Mouse (Mus musculus) liver, embryonic 15.5 days (tissue): ENCODE data around the gene Btnl1. TPM values are rescaled to one million over a fixed set of nuclear protein-coding genes. Genes with fewer than 3 reads are reported as not detected.

ENCODE experiments used
- polyA plus RNA-seq: library from polyadenylated mRNA; unstranded; fragments of >200 nt; fragmentation: Nextera tagmentation; extraction: Ambion mirVana; gene quantifications from 2 replicates; pipeline ENCODE4 v1.2.1, GENCODE M21; 2015

Gene Btnl1
- polyA plus RNA-seq, 1 experiment from 2014 or later, result not detected

Other genes starting within 250 kb of the Btnl1 start
- 0.54 and 1.0 TPM in 2 replicates for gene H2-DMb2, start 233.8 kb upstream of the Btnl1 start, polyA plus RNA-seq
- gene H2-DMb1, start 224.1 kb upstream of the Btnl1 start, polyA plus RNA-seq, result 1.6 and 1.7 TPM in 2 replicates
- gene Tap1, start 189.6 kb upstream of the Btnl1 start, polyA plus RNA-seq, result 4.2 and 4.8 TPM in 2 replicates
- 10.6 and 11.2 TPM in 2 replicates for gene Psmb9, start 189.4 kb upstream of the Btnl1 start, polyA plus RNA-seq
- 21.9 and 22.8 TPM in 2 replicates for gene Psmb8, start 179.4 kb upstream of the Btnl1 start, polyA plus RNA-seq
- gene Tap2, start 173.6 kb upstream of the Btnl1 start, polyA plus RNA-seq, result 7.2 and 7.4 TPM in 2 replicates
- gene H2-Ob, start 138.2 kb upstream of the Btnl1 start, polyA plus RNA-seq, result 0.31 and 0.51 TPM in 2 replicates
- 6.6 and 9.3 TPM in 2 replicates for gene H2-Ab1, start 119.4 kb upstream of the Btnl1 start, polyA plus RNA-seq
- 2.6 and 2.8 TPM in 2 replicates for gene H2-Aa, start 89.3 kb upstream of the Btnl1 start, polyA plus RNA-seq
- gene H2-Eb1, start 71.3 kb upstream of the Btnl1 start, polyA plus RNA-seq, result 1.7 and 1.8 TPM in 2 replicates
- gene H2-Eb2, start 51.5 kb upstream of the Btnl1 start, polyA plus RNA-seq, result not detected in 2 replicates
- gene Btnl2, start 22.3 kb upstream of the Btnl1 start, polyA plus RNA-seq, result 0.03 TPM in 1 of 2 replicates, not detected in the other
- not detected in 2 replicates for gene BC051142, start 21.7 kb downstream of the Btnl1 start, polyA plus RNA-seq
- not detected in 2 replicates for gene Btnl4, start 100.2 kb downstream of the Btnl1 start, polyA plus RNA-seq
- not detected in 2 replicates for gene Btnl6, start 140.2 kb downstream of the Btnl1 start, polyA plus RNA-seq
- 0.64 and 0.75 TPM in 2 replicates for gene Notch4, start 187.1 kb downstream of the Btnl1 start, polyA plus RNA-seq
- gene Gpsm3, start 212.7 kb downstream of the Btnl1 start, polyA plus RNA-seq, result 14.9 and 17.6 TPM in 2 replicates
- 2.4 and 2.8 TPM in 2 replicates for gene Pbx2, start 214.1 kb downstream of the Btnl1 start, polyA plus RNA-seq
- gene Ager, start 220.7 kb downstream of the Btnl1 start, polyA plus RNA-seq, result 0.70 and 0.88 TPM in 2 replicates
- gene Rnf5, start 226.6 kb downstream of the Btnl1 start, polyA plus RNA-seq, result 88.4 and 106 TPM in 2 replicates
- 21.1 and 23.6 TPM in 2 replicates for gene Agpat1, start 227.1 kb downstream of the Btnl1 start, polyA plus RNA-seq
- gene Egfl8, start 238.8 kb downstream of the Btnl1 start, polyA plus RNA-seq, result 0.20 and 0.33 TPM in 2 replicates